Mouse (Mus musculus) limb, embryonic 14.5 days (tissue): Measurements from ENCODE around the gene Usp9x. TPM values are rescaled to one million over a fixed set of nuclear protein-coding genes. Genes with fewer than 3 reads are reported as not detected.
A peak's percentile ranks its signal among the peaks of the same experiment; 100 is the strongest.

Experiments used
- ATAC-seq: fragments of 200-750 bp; cut with Nextera tagmentation; 2 replicates; pipeline ENCODE4 v1.8.0; 2017; ENCODE audit warnings: low read depth, moderate number of reproducible peaks, moderate TSS enrichment; ENCODE audit not compliant: low FRiP score
- DNase-seq: peaks from one replicate; pipeline ENCODE4 v3.0.0-alpha.2; 2015; ENCODE audit warnings: low spot score
- H3K27ac ChIP-seq: fragments of 300-500 bp; sonication (generic); replicated peaks from 2 replicates; pipeline ENCODE4 v1.5.1; 2014; ENCODE audit warnings: low read depth, mild to moderate bottlenecking, low read length, moderate library complexity, mixed read lengths
- H3K27me3 ChIP-seq: fragments of 300-500 bp; sonication (generic); 2 replicates; pipeline ENCODE4 v1.6.1; 2014; ENCODE audit warnings: low read length, mixed read lengths; ENCODE audit not compliant: control insufficient read depth, insufficient read depth
- H3K36me3 ChIP-seq: fragments of 300-500 bp; sonication (generic); 2 replicates; pipeline ENCODE4 v1.6.1; 2014; ENCODE audit warnings: mild to moderate bottlenecking, low read length, moderate library complexity, mixed read lengths; ENCODE audit not compliant: control insufficient read depth, insufficient read depth
- H3K4me1 ChIP-seq: fragments of 300-500 bp; sonication (generic); 2 replicates; pipeline ENCODE4 v1.6.1; 2014; ENCODE audit warnings: antibody characterized with exemption, low read length, mixed read lengths; ENCODE audit not compliant: control insufficient read depth, insufficient read depth
- H3K4me2 ChIP-seq: fragments of 300-500 bp; sonication (generic); replicated peaks from 2 replicates; pipeline ENCODE4 v1.6.1; 2014; ENCODE audit warnings: low read depth, mild to moderate bottlenecking, low read length, moderate library complexity; ENCODE audit not compliant: severe bottlenecking
- H3K4me3 ChIP-seq: fragments of 300-500 bp; sonication (generic); replicated peaks from 2 replicates; pipeline ENCODE4 v1.5.1; 2014; ENCODE audit warnings: low read length
- H3K9ac ChIP-seq: fragments of 300-500 bp; sonication (generic); 2 replicates; pipeline ENCODE4 v1.6.1; 2014; ENCODE audit warnings: mild to moderate bottlenecking, low read depth, low read length, moderate library complexity; ENCODE audit not compliant: severe bottlenecking
- H3K9me3 ChIP-seq: fragments of 300-500 bp; sonication (generic); 2 replicates; pipeline ENCODE4 v1.6.1; 2016; ENCODE audit warnings: low read length; ENCODE audit not compliant: control insufficient read depth
- POLR2A ChIP-seq: fragments of 200-500 bp; IDR thresholded peaks from 2 replicates; pipeline ENCODE4 v1.8.0; 2012; ENCODE audit warnings: inconsistent platforms, mild to moderate bottlenecking, moderate library complexity, borderline replicate concordance; ENCODE audit not compliant: insufficient read depth, insufficient read length; ENCODE audit errors: extremely low read depth
- WGBS: fragments of 180-500 bp; shearing (Covaris S2); extraction: QIAGEN DNeasy Blood & Tissue Kit; methylation state at CpG from one replicate; pipeline ENCODE4 v1.1.7; 2014; 5-methylcytosine and 5-hydroxymethylcytosine counted together
- polyA plus RNA-seq, 2 experiments: library from polyadenylated mRNA; depleted of rRNA in 1 of 2; stranded (reverse) in 1 of 2; unstranded in 1 of 2; fragments of >200 nt; fragmentation: Nextera tagmentation in 1 of 2; extraction: Ambion mirVana in 1 of 2; gene quantifications; 2 replicates each; pipeline versions ENCODE4 v1.2.1 to v1.2.3; 2012 to 2014

Gene Usp9x
- polyA plus RNA-seq, 2 experiments = 38.2 to 58.4 TPM

DNA sequence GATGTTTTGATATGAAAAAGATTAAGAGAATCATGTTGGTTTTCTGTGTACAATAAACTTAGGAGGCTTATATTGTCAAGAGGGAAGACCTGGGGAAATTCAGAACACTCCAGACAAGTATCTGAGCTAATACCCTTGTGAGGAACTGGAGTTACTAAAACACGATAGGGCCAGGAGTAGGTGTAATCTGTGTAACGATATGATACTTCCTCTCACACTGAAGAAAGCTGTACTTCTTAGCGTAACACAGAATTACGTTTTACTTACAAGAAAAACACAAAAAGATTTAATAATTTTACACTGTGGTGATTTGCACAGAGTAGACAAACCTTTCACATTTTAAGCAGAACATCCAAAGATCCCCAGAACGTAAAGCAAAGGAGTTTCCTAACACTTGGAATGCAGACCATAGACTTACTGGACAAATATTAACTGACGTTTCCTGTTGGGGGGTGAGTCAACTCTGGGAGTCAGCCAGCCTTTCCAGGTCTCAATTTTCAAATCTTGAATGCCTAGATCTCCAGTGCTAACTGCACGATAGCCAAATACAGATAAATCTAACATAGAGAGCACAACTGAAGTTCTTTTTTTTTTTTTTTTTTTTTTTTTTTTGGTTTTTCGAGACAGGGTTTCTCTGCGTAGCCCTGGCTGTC, 6.9 kb upstream of the Usp9x start:
- no peak for ATAC-seq
- Histone ChIP-seq H3K9me3 (no peaks in the 10 kb centered on the region), H3K9ac (no peak overlapping the region), H3K36me3 (no peaks in the 10 kb centered on the region), H3K4me1 (no peaks in the 10 kb centered on the region), H3K27ac (no peak overlapping the region), H3K27me3 (no peaks in the 10 kb centered on the region), H3K4me2 (no peak overlapping the region), H3K4me3 (no peak overlapping the region)
- no peak for TF ChIP-seq POLR2A
- WGBS = 84% methylated on average over 7 of the region's 9 CpGs
- no peak for DNase-seq

GRCm38 (mm10) chrX:13070206-13070572, 1.1 kb upstream of the Usp9x start:
- Histone ChIP-seq H3K4me3 (peak overlapping the region; percentile 64), H3K36me3 (no peaks in the 10 kb centered on the region), H3K9me3 (no peaks in the 10 kb centered on the region), H3K27ac (peak overlapping the region; percentile 96), H3K4me2 (peak overlapping the region; percentile 38), H3K4me1 (no peaks in the 10 kb centered on the region), H3K9ac (0 out of 2 replicates have a peak overlapping the region, but pooled peaks have one; percentile 55), H3K27me3 (0 out of 2 replicates have a peak, but pooled peaks cover 4% of the 10 kb centered on the region)
- 36% methylated on average over 8 of the region's 8 CpGs for WGBS
- ATAC-seq (no peak), DNase-seq (no peak)
- no peak for TF ChIP-seq POLR2A

GRCm38 (mm10) chrX:13070573-13071240, 591 bp upstream of the Usp9x start:
- no peaks in the 10 kb centered on the region for H3K4me1 ChIP-seq
- H3K27me3 ChIP-seq = 0 out of 2 replicates have a peak, but pooled peaks cover 4% of the 10 kb centered on the region
- H3K36me3 ChIP-seq = no peaks in the 10 kb centered on the region
- no peaks in the 10 kb centered on the region for H3K9me3 ChIP-seq
- peak overlapping the region; percentile 55 for H3K9ac ChIP-seq
- H3K27ac ChIP-seq = peak overlapping the region; percentile 96
- peak overlapping the region; percentile 38 for H3K4me2 ChIP-seq
- TF ChIP-seq POLR2A = 0 out of 2 replicates have a peak, but pooled peaks have one; percentile 6
- peak; percentile 90 for DNase-seq
- H3K4me3 ChIP-seq = peak overlapping the region; percentile 64
- peak; percentile 88 for ATAC-seq
- 16% methylated on average over 34 of the region's 35 CpGs for WGBS

DNA sequence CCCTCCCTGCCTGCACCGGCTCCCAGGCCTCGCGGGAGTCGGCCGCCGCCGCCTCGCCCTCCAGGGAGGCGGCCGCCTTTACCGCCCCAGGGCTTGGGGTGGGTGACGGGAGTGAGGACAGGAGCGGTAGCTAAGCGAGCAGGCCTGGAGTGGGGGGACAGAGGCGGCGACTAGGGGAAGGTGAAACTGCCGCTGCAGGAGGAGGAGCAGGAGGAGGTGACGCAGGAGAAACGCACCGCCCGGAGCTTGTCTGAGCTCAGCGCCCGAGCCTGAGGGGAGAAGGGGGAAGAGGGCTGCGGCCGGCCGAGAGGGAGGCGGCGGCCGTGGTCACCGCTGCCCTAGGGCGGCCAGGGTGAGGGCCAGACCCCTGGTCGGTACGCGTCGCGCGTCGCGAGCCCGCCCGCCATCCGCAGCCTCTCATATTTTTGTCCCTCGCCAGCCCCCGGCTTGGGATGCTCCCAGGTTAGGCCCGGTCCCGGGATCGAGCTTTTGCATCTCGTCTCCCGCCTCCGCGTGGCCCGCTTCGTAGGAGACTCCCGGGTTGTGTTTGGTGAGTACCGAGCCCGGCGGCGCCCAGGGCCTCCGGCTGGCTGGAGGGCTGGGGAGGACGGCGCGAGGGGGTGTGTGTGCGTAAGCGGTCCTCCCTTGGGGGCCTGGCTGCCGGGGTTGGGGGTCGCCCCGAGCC, 620 bp downstream of the Usp9x start:
- peak; percentile 61 for DNase-seq
- no peak for TF ChIP-seq POLR2A

DNA sequence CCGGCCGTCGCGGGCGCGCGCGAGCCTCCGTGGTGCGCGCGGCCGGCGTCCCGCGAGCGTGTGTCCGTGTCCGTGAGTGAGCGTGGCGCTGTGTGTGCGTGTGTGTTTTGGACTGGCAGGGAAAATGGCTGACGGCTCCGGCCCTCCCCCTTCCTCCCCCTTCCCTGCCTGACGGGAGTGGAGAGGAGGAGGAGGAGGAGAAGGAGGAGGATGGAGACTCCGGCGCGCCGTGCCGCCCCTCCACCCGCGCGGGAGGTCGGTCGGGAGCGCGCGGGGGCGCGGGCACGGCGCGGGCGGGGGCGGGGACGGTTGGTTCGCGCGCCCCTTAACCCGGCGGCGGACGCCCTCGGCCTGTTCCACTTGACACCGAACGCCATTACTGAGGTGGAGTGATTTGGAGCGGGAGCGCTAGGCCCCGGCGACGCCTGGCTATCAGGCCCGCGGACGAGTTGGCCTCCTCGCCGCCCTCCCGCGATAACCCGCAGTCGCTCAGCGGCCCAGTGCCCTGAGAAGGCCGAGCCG, 1.2 kb downstream of the Usp9x start:
- TF ChIP-seq POLR2A = no peak
- 0 out of 2 replicates have a peak, but pooled peaks cover 4% of the 10 kb centered on the region for H3K27me3 ChIP-seq
- WGBS = 15% methylated on average over 22 of the region's 73 CpGs

More for the DNA sequence above, 620 bp downstream of the Usp9x start:
- H3K27ac ChIP-seq = peak overlapping the region; percentile 90
- H3K4me1 ChIP-seq = no peaks in the 10 kb centered on the region
- 17% methylated on average over 39 of the region's 67 CpGs for WGBS
- H3K9ac ChIP-seq = peak overlapping the region; percentile 82
- H3K27me3 ChIP-seq = 0 out of 2 replicates have a peak, but pooled peaks cover 4% of the 10 kb centered on the region
- H3K36me3 ChIP-seq = no peaks in the 10 kb centered on the region
- no peaks in the 10 kb centered on the region for H3K9me3 ChIP-seq
- peak overlapping the region; percentile 47; the same call in 1 of the 2 replicates for H3K4me2 ChIP-seq
- peak overlapping the region; percentile 64 for H3K4me3 ChIP-seq
- peak; percentile 32 for ATAC-seq

More for the DNA sequence above, 1.2 kb downstream of the Usp9x start:
- DNase-seq (peak; percentile 55), ATAC-seq (peak; percentile 33)
- Histone ChIP-seq H3K36me3 (no peaks in the 10 kb centered on the region), H3K4me1 (no peaks in the 10 kb centered on the region), H3K9ac (peak overlapping the region; percentile 82), H3K4me3 (peak overlapping the region; percentile 64), H3K27ac (peak overlapping the region; percentile 90), H3K4me2 (peak overlapping the region; percentile 47), H3K9me3 (no peaks in the 10 kb centered on the region)
